Mouse (Mus musculus): Measurements from ENCODE around the gene Rnf130. TPM values are rescaled to one million over a fixed set of nuclear protein-coding genes. Genes with fewer than 3 reads are reported as not detected.

Rnf130 gene
- total and polyA plus RNA-seq, 3 experiments = not detected

DNA sequence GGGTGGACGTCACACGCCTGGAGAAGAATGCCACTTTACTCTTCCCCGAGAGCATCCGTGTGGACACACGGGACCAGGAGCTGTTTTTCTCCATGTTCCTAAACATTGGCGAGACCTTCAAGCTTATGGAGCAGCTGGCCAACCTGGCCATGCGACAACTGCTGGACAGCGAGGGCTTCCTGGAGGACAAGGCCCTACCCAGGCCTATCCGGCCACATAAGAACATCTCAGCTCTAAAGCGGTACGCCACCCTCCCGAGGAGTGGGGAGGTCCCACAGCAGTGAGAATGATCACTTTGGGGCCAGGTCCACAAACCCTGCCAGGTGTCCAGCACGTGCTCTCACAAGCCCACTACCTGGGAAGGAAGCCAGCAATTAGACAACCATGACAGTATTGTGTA is 121.0 kb downstream of the Rnf130 start:
- Histone ChIP-seq H3K4me1 (ENCODE audit: control insufficient read depth in 1 of 2, insufficient read depth in 2 of 2) (no peaks in the 10 kb centered on the region), H3K27ac (ENCODE audit: insufficient read depth, low read depth) (no peak overlapping the region), H3K9ac (ENCODE audit: insufficient read depth, low read depth) (no peak overlapping the region), H3K4me2 (ENCODE audit: insufficient read depth, low read depth, poor library complexity, severe bottlenecking) (no peak overlapping the region), H3K4me3 (replicated peaks in 1 of 3; ENCODE audit: low read depth in 2 of 3, low read length in 2 of 3, poor library complexity in 1 of 3) (no peak overlapping the region), H3K36me3 (replicated peaks in 1 of 2; ENCODE audit: control insufficient read depth in 1 of 2, insufficient read depth in 1 of 2, low read length in 1 of 2) (peaks cover 68 to 90% of the 10 kb centered on the region in 2 experiments), H3K9me3 (replicated peaks; ENCODE audit: low read length) (no peaks in the 10 kb centered on the region), H3K79me2 (replicated peaks; ENCODE audit: control insufficient read depth, extremely low read depth, insufficient read depth, poor library complexity, severe bottlenecking) (no peaks in the 10 kb centered on the region), H3K27me3 (replicated peaks) (no peaks in the 10 kb centered on the region)
- dilution Hi-C loops (cut with MboI; ENCODE audit: extremely low pct_ligation_motif_present, extremely low pct_unique_long_range_greater_than_20kb, low sequenced_read_pairs) = no loop called here
- TF ChIP-seq GABPA (IDR thresholded peaks at IDR 0.05; ENCODE audit: insufficient replicate concordance, low read depth, low read length) (no peak), RCOR1 (conservative IDR thresholded peaks at IDR 0.05; ENCODE audit: low read depth, low read length) (no peak), POLR2A (IDR thresholded peaks at IDR 0.05; ENCODE audit: low read depth, low read length) (no peak), EP300 (IDR thresholded peaks at IDR 0.05; ENCODE audit: low read length) (no peak), JUND (conservative IDR thresholded peaks at IDR 0.05; ENCODE audit: low read depth, low read length) (no peak), USF2 (conservative IDR thresholded peaks at IDR 0.05; ENCODE audit: low read depth, low read length) (no peak), NRF1 (IDR thresholded peaks at IDR 0.05; ENCODE audit: low read depth, low read length) (no peak), ZNF384 (IDR thresholded peaks at IDR 0.05; ENCODE audit: low read depth, low read length) (no peak), MXI1 (IDR thresholded peaks at IDR 0.05; ENCODE audit: low read depth, low read length) (no peak)
- in situ Hi-C loops (cut with MboI; ENCODE audit: low pct_ligation_motif_present, low pct_unique_long_range_greater_than_20kb, low sequenced_read_pairs) = no loop called here
- no peak for DNase-seq (ENCODE audit: extremely low read depth)

DNA sequence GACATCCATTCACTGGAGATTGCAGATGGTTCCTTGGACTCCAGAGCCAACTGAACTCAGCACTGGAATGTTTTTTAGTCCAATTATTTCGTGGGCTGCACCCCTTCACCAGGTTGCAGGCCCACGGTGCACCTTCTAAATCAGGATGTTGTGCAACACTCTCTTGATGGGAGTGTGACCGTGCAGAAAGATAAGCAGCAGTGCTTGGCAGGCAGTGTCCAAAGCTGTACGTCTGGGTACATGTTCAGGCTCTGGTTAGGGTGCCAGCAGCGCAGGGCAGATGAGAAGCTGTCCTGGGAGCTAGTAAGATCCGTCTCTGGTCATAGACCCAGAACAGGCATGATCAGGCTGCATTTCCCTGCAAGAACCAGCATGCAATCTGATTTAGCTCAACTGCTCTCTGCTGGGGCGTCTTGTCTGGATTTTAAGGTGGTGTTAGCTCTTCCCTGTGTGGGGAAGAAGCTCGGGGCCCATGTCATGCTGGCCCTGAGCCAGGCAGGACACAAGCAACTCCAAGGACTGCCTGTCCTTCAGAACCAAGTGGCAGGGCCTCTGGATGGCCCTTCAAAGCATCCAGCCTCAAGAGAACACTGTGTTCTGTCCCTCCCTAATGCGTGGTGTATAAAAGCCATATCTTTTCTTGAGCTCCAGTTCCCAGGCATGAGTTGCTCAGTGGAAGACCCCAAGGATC is 122.3 kb downstream of the Rnf130 start:
- Histone ChIP-seq H3K79me2 (replicated peaks; ENCODE audit: control insufficient read depth, extremely low read depth, insufficient read depth, poor library complexity, severe bottlenecking) (no peaks in the 10 kb centered on the region), H3K9ac (ENCODE audit: insufficient read depth, low read depth) (no peak overlapping the region), H3K4me1 (ENCODE audit: control insufficient read depth in 1 of 2, insufficient read depth in 2 of 2) (no peaks in the 10 kb centered on the region), H3K27me3 (replicated peaks) (no peaks in the 10 kb centered on the region), H3K4me2 (ENCODE audit: insufficient read depth, low read depth, poor library complexity, severe bottlenecking) (no peak overlapping the region), H3K27ac (ENCODE audit: insufficient read depth, low read depth) (no peak overlapping the region), H3K9me3 (replicated peaks; ENCODE audit: low read length) (no peaks in the 10 kb centered on the region), H3K4me3 (replicated peaks in 1 of 3; ENCODE audit: low read depth in 2 of 3, low read length in 2 of 3, poor library complexity in 1 of 3) (no peak overlapping the region), H3K36me3 (replicated peaks in 1 of 2; ENCODE audit: control insufficient read depth in 1 of 2, insufficient read depth in 1 of 2, low read length in 1 of 2) (peaks cover 79 to 91% of the 10 kb centered on the region in 2 experiments)
- no peak for TF ChIP-seq USF2 (conservative IDR thresholded peaks at IDR 0.05; ENCODE audit: low read depth, low read length)
- no peak for TF ChIP-seq JUN (IDR thresholded peaks at IDR 0.05; ENCODE audit: insufficient read depth, low read depth, low read length)
- TF ChIP-seq ZKSCAN1 (IDR thresholded peaks at IDR 0.05; ENCODE audit: borderline replicate concordance, low read depth, low read length) = no peak
- in situ Hi-C loops (cut with MboI; ENCODE audit: low pct_ligation_motif_present, low pct_unique_long_range_greater_than_20kb, low sequenced_read_pairs) (no loop called here), dilution Hi-C loops (cut with MboI; ENCODE audit: extremely low pct_ligation_motif_present, extremely low pct_unique_long_range_greater_than_20kb, low sequenced_read_pairs) (no loop called here)
- DNase-seq (ENCODE audit: extremely low read depth) = no peak

DNA sequence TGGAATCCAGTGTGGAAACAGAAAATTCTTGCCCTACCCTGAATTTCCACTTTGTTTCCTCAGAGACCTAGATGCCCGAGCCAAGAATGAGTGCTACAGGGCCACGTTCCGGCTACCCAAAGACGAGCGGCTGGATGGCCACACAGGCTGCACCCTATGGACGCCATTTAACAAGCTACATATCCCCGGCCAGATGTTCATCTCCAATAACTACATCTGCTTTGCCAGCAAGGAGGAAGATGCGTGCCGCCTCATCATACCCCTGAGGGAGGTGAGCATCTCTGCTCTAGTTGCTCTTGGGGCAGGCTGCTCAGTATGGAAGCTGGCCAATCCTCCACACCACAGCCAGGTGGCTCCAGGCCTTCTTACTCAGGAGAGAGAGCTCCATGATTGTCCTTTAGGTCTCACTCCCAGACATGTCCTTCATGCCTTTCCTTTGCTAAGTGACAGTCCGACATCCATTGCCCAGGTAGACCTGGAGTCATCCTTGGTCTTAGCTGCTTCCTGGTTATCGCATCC is 122.9 kb downstream of the Rnf130 start:
- Histone ChIP-seq H3K79me2 (replicated peaks; ENCODE audit: control insufficient read depth, extremely low read depth, insufficient read depth, poor library complexity, severe bottlenecking) (no peaks in the 10 kb centered on the region), H3K4me1 (ENCODE audit: control insufficient read depth in 1 of 2, insufficient read depth in 2 of 2) (no peaks in the 10 kb centered on the region), H3K4me2 (ENCODE audit: insufficient read depth, low read depth, poor library complexity, severe bottlenecking) (no peak overlapping the region), H3K27me3 (replicated peaks) (no peaks in the 10 kb centered on the region), H3K9ac (ENCODE audit: insufficient read depth, low read depth) (no peak overlapping the region), H3K36me3 (replicated peaks in 1 of 2; ENCODE audit: control insufficient read depth in 1 of 2, insufficient read depth in 1 of 2, low read length in 1 of 2) (peaks cover 79 to 91% of the 10 kb centered on the region in 2 experiments), H3K27ac (ENCODE audit: insufficient read depth, low read depth) (no peak overlapping the region), H3K4me3 (replicated peaks in 1 of 3; ENCODE audit: low read depth in 2 of 3, low read length in 2 of 3, poor library complexity in 1 of 3) (no peak overlapping the region), H3K9me3 (replicated peaks; ENCODE audit: low read length) (no peaks in the 10 kb centered on the region)
- in situ Hi-C loops (cut with MboI; ENCODE audit: low pct_ligation_motif_present, low pct_unique_long_range_greater_than_20kb, low sequenced_read_pairs) = no loop called here
- DNase-seq (ENCODE audit: extremely low read depth) = no peak
- TF ChIP-seq GABPA (IDR thresholded peaks at IDR 0.05; ENCODE audit: insufficient replicate concordance, low read depth, low read length) = no peak
- dilution Hi-C loops (cut with MboI; ENCODE audit: extremely low pct_ligation_motif_present, extremely low pct_unique_long_range_greater_than_20kb, low sequenced_read_pairs) = no loop called here
